Mouse (Mus musculus) inflammation-experienced regulatory T-cells (primary cell): ENCODE results near the gene Fgf10. TPM values are rescaled to one million over a fixed set of nuclear protein-coding genes. Genes with fewer than 3 reads are reported as not detected.

Experiments
- polyA plus RNA-seq, 2 experiments: library from polyadenylated mRNA; unstranded; fragments of 100-300 nt; shearing (Covaris generic); gene quantifications; one replicate each; pipeline ENCODE4 v1.2.1; 2017

The Fgf10 gene
- polyA plus RNA-seq, result 1 to 10 TPM in 1 of 2 experiments, not detected in 1; 1.3 TPM

DNA sequence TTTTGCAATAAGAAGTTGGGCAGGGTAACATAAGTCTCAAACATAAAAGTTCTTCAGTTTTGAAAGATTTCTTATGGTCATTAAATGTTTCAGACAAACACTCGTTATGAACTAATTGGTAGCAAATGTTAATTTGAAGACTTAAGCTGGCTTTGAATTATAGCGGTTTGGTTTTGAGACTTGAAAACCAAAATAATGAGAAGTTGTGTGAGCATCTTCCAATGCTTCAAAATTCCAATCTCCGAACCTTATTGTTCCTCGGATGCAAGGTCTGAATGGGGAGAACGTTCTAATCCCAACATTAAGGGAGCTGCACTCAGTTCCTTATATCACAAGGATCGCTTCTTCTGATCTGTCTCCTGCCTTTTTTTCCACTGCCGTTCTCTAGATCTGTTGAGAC, at the start of gene Fgf10:
Fgf10 (plus strand) TSS at position 301 of the 400 bp plus-strand sequence.

